Mouse (Mus musculus) heart, adult 2 months (tissue): ENCODE data around the gene Pard3. TPM values are rescaled to one million over a fixed set of nuclear protein-coding genes. Genes with fewer than 3 reads are reported as not detected.

ENCODE experiments used
- DNase-seq, 2 experiments: peaks; one replicate each; pipeline ENCODE4 v3.0.0; 2021
- H3K27ac ChIP-seq: fragments of 200-600 bp; 2 replicates; pipeline ENCODE4 v1.8.1; 2022
- H3K27me3 ChIP-seq: fragments of 200-500 bp; 2 replicates; pipeline ENCODE4 v1.6.1; 2012; ENCODE audit warnings: mild to moderate bottlenecking, low read length, inconsistent platforms, mixed read lengths; ENCODE audit not compliant: control insufficient read depth, insufficient read depth
- H3K36me3 ChIP-seq: fragments of 200-500 bp; 2 replicates; pipeline ENCODE4 v1.6.1; 2012; ENCODE audit warnings: low read length, inconsistent platforms; ENCODE audit not compliant: control insufficient read depth, insufficient read depth
- H3K4me1 ChIP-seq: fragments of 200-500 bp; 2 replicates; pipeline ENCODE4 v1.6.1; 2011; ENCODE audit warnings: low read length; ENCODE audit not compliant: control insufficient read depth, insufficient read depth
- H3K4me3 ChIP-seq: fragments of 200-600 bp; 2 replicates; pipeline ENCODE4 v1.8.1; 2022
- H3K79me2 ChIP-seq: fragments of 200-500 bp; replicated peaks from 2 replicates; pipeline ENCODE4 v1.6.1; 2012; ENCODE audit warnings: mild to moderate bottlenecking, inconsistent platforms, low read length, moderate library complexity, mixed read lengths; ENCODE audit not compliant: control insufficient read depth, insufficient read depth
- H3K9ac ChIP-seq: fragments of 200-500 bp; 2 replicates; pipeline ENCODE4 v1.6.1; 2012; ENCODE audit warnings: low read depth, mild to moderate bottlenecking, control low read depth, inconsistent platforms, low read length, mixed read lengths
- CTCF ChIP-seq: fragments of 200-600 bp; IDR thresholded peaks from 2 replicates; pipeline ENCODE4 v1.8.1; 2022; ENCODE audit warnings: antibody characterized with exemption, mild to moderate bottlenecking, moderate library complexity
- EP300 ChIP-seq: fragments of 200-500 bp; IDR thresholded peaks from 2 replicates; pipeline ENCODE4 v1.6.1; 2011; ENCODE audit warnings: low read depth, low read length, control low read depth; ENCODE audit not compliant: insufficient read depth
- POLR2A ChIP-seq: fragments of 200-500 bp; IDR thresholded peaks from 2 replicates; pipeline ENCODE4 v1.6.1; 2011; ENCODE audit warnings: mild to moderate bottlenecking, low read depth, low read length, control low read depth; ENCODE audit not compliant: insufficient read depth
- WGBS: fragments of 180-500 bp; shearing (Covaris S2); methylation state at CpG from one replicate; pipeline ENCODE4 v1.1.7; 2018; 5-methylcytosine and 5-hydroxymethylcytosine counted together
- intact Hi-C: fragments of 180-260 bp; cut with DNase I; formaldehyde crosslinking; loops from one replicate; pipeline ENCODE4 v1.15.1; 2025
- polyA plus RNA-seq: library from polyadenylated mRNA; depleted of rRNA; stranded (reverse); fragments of >200 nt; gene quantifications from 2 replicates; pipeline ENCODE4 v1.2.3, GENCODE M21; 2012
- total RNA-seq, 2 experiments: library from RNA; stranded (reverse); gene quantifications; 2 replicates each; pipeline ENCODE4 v1.2.3; 2021

Pard3 gene
- total and polyA plus RNA-seq, 3 experiments: 23.7 to 32.9 (median 30.1) TPM

DNA sequence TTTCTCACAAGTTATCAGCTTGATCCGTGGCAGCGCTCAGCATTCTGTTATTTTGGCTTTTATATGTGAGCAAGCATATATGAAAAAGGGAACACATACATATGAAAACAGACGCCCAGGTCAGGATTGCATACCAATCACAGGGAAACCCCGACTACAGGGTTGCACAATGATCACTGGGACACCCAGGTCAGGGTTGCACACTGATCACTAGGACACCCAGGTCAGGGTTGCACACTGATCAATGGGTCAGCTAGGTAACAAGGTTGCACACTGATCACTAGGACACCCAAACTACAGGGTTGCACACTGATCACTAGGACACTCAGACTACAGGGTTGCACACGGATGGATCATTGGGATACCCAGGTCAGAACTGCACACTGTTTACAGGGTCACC lies 228.6 kb downstream of the Pard3 start:
- no peaks in the 10 kb centered on the region; the same call in none of the 2 replicates for H3K79me2 ChIP-seq
- H3K4me1 ChIP-seq: no peaks in the 10 kb centered on the region
- H3K9ac ChIP-seq: no peak overlapping the region
- no peak for TF ChIP-seq CTCF
- TF ChIP-seq POLR2A: no peak
- H3K27ac ChIP-seq: no peak overlapping the region
- no peak for DNase-seq
- WGBS: 89% methylated on average over 5 of the region's 5 CpGs
- intact Hi-C loops: no loop called here
- no peaks in the 10 kb centered on the region for H3K27me3 ChIP-seq
- H3K4me3 ChIP-seq: no peak overlapping the region
- no peaks in the 10 kb centered on the region for H3K36me3 ChIP-seq

- Histone ChIP-seq H3K9ac (no peak overlapping the region), H3K4me1 (no peaks in the 10 kb centered on the region), H3K27ac (no peak overlapping the region), H3K79me2 (no peaks in the 10 kb centered on the region; the same call in 1 of the 2 replicates), H3K36me3 (no peaks in the 10 kb centered on the region), H3K27me3 (no peaks in the 10 kb centered on the region), H3K4me3 (no peak overlapping the region)
- DNase-seq: no peak
- TF ChIP-seq EP300: no peak
- TF ChIP-seq CTCF: no peak
- 78% methylated on average over 6 of the region's 6 CpGs for WGBS
- intact Hi-C loops: no loop called here
Observed at GRCm38 (mm10) chr8:127293025-127293729, 229.5 kb downstream of the Pard3 start.

DNA sequence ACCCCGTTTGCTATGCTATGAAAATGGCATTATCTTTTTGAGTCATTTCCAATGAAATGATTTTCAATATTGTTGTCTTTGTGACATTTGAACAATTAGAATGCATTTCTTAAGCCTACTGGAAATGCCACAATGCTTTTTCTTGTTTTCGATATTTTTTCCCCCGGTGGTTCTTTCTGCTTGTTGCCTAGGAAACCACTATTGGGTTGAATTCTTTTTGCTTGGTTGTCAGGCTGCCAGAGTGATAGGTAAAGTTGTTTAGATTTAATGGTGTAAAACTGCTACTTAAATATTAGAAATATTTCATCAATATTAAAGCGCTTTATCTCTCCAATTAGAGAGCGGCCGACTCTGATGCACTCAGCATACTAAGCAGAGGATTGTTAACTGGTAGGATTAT lies 230.4 kb downstream of the Pard3 start:
- Histone ChIP-seq H3K27me3 (no peaks in the 10 kb centered on the region), H3K27ac (no peak overlapping the region), H3K4me1 (no peaks in the 10 kb centered on the region), H3K79me2 (no peaks in the 10 kb centered on the region; the same call in 1 of the 2 replicates), H3K36me3 (no peaks in the 10 kb centered on the region), H3K9ac (no peak overlapping the region), H3K4me3 (no peak overlapping the region)
- DNase-seq: no peak
- intact Hi-C loops: no loop called here
- WGBS: 90% methylated on average over 6 of the region's 6 CpGs
- no peak for TF ChIP-seq POLR2A
- TF ChIP-seq CTCF: no peak
- TF ChIP-seq EP300: no peak

DNA sequence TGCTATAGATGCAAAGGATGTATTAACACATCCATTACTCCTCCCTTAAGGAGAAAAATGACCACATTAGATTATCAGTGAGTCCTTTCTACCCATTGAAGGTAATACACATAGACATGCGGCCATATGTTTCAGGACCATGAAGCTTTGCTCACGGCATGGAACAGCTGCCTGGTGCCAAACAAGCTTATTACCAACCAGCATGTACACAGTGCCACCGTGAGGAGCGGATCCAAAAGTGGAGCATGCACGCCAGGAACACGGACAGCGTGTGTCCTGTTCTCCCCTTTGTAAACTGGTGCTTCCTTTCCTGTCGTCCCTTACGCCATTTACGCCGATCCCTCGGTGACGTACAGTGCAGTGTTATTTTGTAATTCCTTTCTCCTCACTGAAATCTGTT lies 232.2 kb downstream of the Pard3 start:
- Histone ChIP-seq H3K79me2 (no peaks in the 10 kb centered on the region; the same call in 1 of the 2 replicates), H3K27me3 (no peaks in the 10 kb centered on the region), H3K36me3 (no peaks in the 10 kb centered on the region), H3K9ac (no peak overlapping the region), H3K27ac (no peak overlapping the region), H3K4me1 (no peaks in the 10 kb centered on the region), H3K4me3 (no peak overlapping the region)
- no peak for DNase-seq
- intact Hi-C loops: no loop called here
- TF ChIP-seq CTCF (no peak), POLR2A (no peak)
- 94% methylated on average over 13 of the region's 13 CpGs for WGBS

DNA sequence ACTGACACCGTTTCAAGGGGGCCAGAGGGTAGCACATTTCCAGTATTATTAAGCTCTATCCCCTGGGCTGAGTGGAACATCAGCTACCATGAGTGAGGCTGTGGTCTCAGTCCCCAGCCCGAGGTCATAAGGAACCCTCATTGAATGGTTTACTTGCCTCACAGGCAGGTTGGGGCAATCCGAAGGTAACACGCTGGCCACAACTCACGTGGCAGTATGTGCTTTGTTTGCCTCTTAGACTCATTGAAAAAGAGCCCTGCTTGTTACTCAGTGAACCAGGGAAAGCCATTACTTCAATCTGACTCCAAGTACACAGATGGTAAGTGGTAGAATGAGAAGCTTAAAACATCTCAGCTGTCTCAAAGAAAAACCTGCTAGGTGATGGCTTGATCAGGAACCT lies 236.8 kb downstream of the Pard3 start:
- Histone ChIP-seq H3K4me3 (no peak overlapping the region), H3K4me1 (peaks cover 2% of the 10 kb centered on the region), H3K9ac (no peak overlapping the region), H3K27me3 (no peaks in the 10 kb centered on the region), H3K36me3 (no peaks in the 10 kb centered on the region; the same call in 1 of the 2 replicates), H3K27ac (no peak overlapping the region), H3K79me2 (no peaks in the 10 kb centered on the region)
- no peak for DNase-seq
- no peak for TF ChIP-seq POLR2A
- no peak for TF ChIP-seq CTCF
- TF ChIP-seq EP300: no peak
- whole genome bisulfite sequencing: 94% methylated on average over 5 of the region's 5 CpGs
- intact Hi-C loops: no loop called here

GRCm38 (mm10) chr8:127302847-127303445 lies 239.3 kb downstream of the Pard3 start:
- Histone ChIP-seq H3K4me3 (no peak overlapping the region), H3K27ac (no peak overlapping the region), H3K79me2 (no peaks in the 10 kb centered on the region), H3K4me1 (peaks cover 2% of the 10 kb centered on the region), H3K27me3 (no peaks in the 10 kb centered on the region), H3K36me3 (no peaks in the 10 kb centered on the region; the same call in 1 of the 2 replicates), H3K9ac (no peak overlapping the region)
- 59% methylated on average over 6 of the region's 6 CpGs for WGBS
- TF ChIP-seq CTCF: no peak
- no peak for TF ChIP-seq POLR2A
- no peak for DNase-seq
- intact Hi-C loops: no loop called here
